In the genomic region with DNA sequence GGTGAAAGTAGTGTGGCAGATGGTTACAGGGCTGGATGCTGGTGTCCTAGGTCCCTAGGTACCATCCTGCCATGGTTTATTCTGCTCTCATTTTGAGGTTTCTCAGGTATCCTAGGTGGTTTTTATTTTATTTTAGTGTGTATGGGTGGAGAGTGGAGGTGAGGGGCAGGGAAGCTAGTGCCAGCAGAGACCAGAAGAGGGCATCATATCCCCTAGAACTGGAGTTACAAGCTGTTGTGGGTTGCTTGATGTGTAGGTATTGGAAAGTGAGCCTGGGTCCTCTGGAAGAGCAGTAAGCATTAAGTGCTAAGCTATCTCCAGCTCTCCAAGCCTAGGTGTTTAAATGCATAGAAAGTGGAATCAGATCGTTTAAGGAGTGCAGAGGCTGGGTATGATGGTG, we compare ENCODE assay signal across 22 mouse cellular contexts. TPM values are rescaled to one million over a fixed set of nuclear protein-coding genes. Genes with fewer than 3 reads are reported as not detected.
DNase-seq lines count a peak whose midpoint lies in the region; ATAC-seq and TF ChIP-seq lines count a peak whose summit lies in the region.
"Had no signal": no experiment of that assay in that cellular context is flagged by ENCODE, and none has a peak within 500 bp of the region (broad histone marks: within the 10 kb centered on the region; RNA-seq: fewer than 3 reads in every experiment).

No protein-coding gene starts in this region.

- H3K4me1 ChIP-seq in liver, embryonic 14.5 days (replicated peaks; ENCODE audit: control insufficient read depth in 2 of 2, insufficient read depth in 2 of 2, low read length in 1 of 2): peaks cover 8% of the 10 kb centered on the region in 2 experiments

- WGBS in liver, embryonic 14.5 days (ENCODE audit: insufficient replicate concordance): 26% methylated on average over 1 of the region's 1 CpGs

- H3K27ac ChIP-seq in gastrocnemius, adult 2 months: no peak overlapping the region
- no peak overlapping the region for H3K27ac ChIP-seq in liver, embryonic 14.5 days
- H3K27ac ChIP-seq: forebrain, embryonic 10.5 days; heart, embryonic 15.5 days; hindbrain, embryonic 10.5 days; limb, embryonic 13.5 days; midbrain, embryonic 12.5 days; neural tube, embryonic 12.5 days had no signal

- intact Hi-C loops in gastrocnemius, adult 2 months (cut with DNase I): no loop called here
- intact Hi-C loops in gastrocnemius, postnatal 36 days (cut with DNase I): no loop called here

- TF ChIP-seq CTCF in gastrocnemius, adult 2 months (IDR thresholded peaks at IDR 0.05): peak; percentile 23; the same call in 1 of the 2 replicates
- peak; percentile 46 for TF ChIP-seq CTCF in liver, embryonic 14.5 days (IDR thresholded peaks at IDR 0.05; ENCODE audit: low read depth)

- no peaks in the 10 kb centered on the region for H3K36me3 ChIP-seq in liver, embryonic 14.5 days (replicated peaks; ENCODE audit: control insufficient read depth, insufficient read depth, low read depth)
- H3K36me3 ChIP-seq: forebrain, embryonic 10.5 days; heart, embryonic 15.5 days; hindbrain, embryonic 10.5 days; limb, embryonic 13.5 days; midbrain, embryonic 12.5 days; neural tube, embryonic 12.5 days had no signal

- no peak overlapping the region for H3K4me2 ChIP-seq in liver, embryonic 14.5 days (ENCODE audit: low read depth)
- H3K4me2 ChIP-seq: heart, embryonic 15.5 days; limb, embryonic 13.5 days; midbrain, embryonic 12.5 days; neural tube, embryonic 12.5 days had no signal

- no peak overlapping the region for H3K9ac ChIP-seq in liver, embryonic 14.5 days (replicated peaks)
- H3K9ac ChIP-seq: heart, embryonic 15.5 days; limb, embryonic 13.5 days; midbrain, embryonic 12.5 days; neural tube, embryonic 12.5 days had no signal

- H3K4me3 ChIP-seq in gastrocnemius, adult 2 months: no peak overlapping the region
- H3K4me3 ChIP-seq in liver, embryonic 14.5 days (ENCODE audit: insufficient read depth in 1 of 2, low read depth in 2 of 2, low read length in 2 of 2): no peak overlapping the region
- H3K4me3 ChIP-seq: forebrain, embryonic 10.5 days; heart, embryonic 15.5 days; hindbrain, embryonic 10.5 days; limb, embryonic 13.5 days; midbrain, embryonic 12.5 days; neural tube, embryonic 12.5 days had no signal

- DNase-seq in gastrocnemius, adult 2 months: no peak
- no peak for DNase-seq in gastrocnemius, postnatal 36 days
- DNase-seq in liver, embryonic 14.5 days (ENCODE audit: low read depth in 3 of 3, low spot score in 3 of 3): no peak
- no peak for DNase-seq in liver
- peak; percentile 31 for DNase-seq in A20 (ENCODE audit: low read depth, low spot score)
- peak; percentile 28 for DNase-seq in induced T-regulatory cell, adult 2 months (ENCODE audit: low read depth)
- no peak for DNase-seq in adrenal gland, adult 2 months
- DNase-seq: cerebellum, adult 2 months; heart, adult 18-20 months; thymus, adult 18-20 months; thymus, postnatal 4 days had no signal

- no peak for TF ChIP-seq EP300 in liver, embryonic 14.5 days (IDR thresholded peaks at IDR 0.05; ENCODE audit: low read depth)

- H3K9me3 ChIP-seq in liver, embryonic 14.5 days (ENCODE audit: control insufficient read depth, low read length): no peaks in the 10 kb centered on the region
- H3K9me3 ChIP-seq: forebrain, embryonic 10.5 days; heart, embryonic 15.5 days; hindbrain, embryonic 10.5 days; limb, embryonic 13.5 days; midbrain, embryonic 12.5 days; neural tube, embryonic 12.5 days had no signal

- ATAC-seq in liver, embryonic 14.5 days (ENCODE audit: insufficient read depth): no peak
- no peak for ATAC-seq in activated CD4-positive, CD25-positive, alpha-beta regulatory T cell, adult 4 months
- ATAC-seq: intestine, embryonic 16.5 days had no signal

- H3K27me3 ChIP-seq in liver, embryonic 14.5 days (ENCODE audit: control insufficient read depth, insufficient read depth, low read length): no peaks in the 10 kb centered on the region; the same call in 1 of the 2 replicates
- H3K27me3 ChIP-seq: heart, embryonic 15.5 days had no signal

RNA-seq across cellular contexts. Expression of gene Slc2a4, which starts 4.3 kb away (rescaled TPM):
- total RNA-seq in gastrocnemius, adult 2 months (2021): 100 to 1,000 TPM; 494 to 503 TPM
- total RNA-seq in gastrocnemius, postnatal 36 days (2021): 100 to 1,000 TPM; 382 to 407 TPM
- polyA plus RNA-seq in liver, embryonic 14.5 days (2012; rRNA removed): 17.0 and 17.4 TPM in 2 replicates
- polyA plus RNA-seq in liver, embryonic 14.5 days (2014; fragmentation: Nextera tagmentation; extraction: Ambion mirVana): 12.6 and 14.0 TPM in 2 replicates
- 100 to 1,000 TPM in 1 of 2 experiments, 10 to 100 TPM in 1; 84.2 to 119 TPM for total RNA-seq in adrenal gland, adult 2 months (2021)
- polyA plus RNA-seq in adrenal gland, adult 2 months (2012; rRNA removed): 138 and 142 TPM in 2 replicates
- polyA plus RNA-seq in activated CD4-positive, CD25-positive, alpha-beta regulatory T cell, adult 4 months (2017; shearing (Covaris generic)): not detected

RNA-seq across cellular contexts. Expression of gene Cldn7, which starts 12.3 kb away (rescaled TPM):
- not detected for total RNA-seq in gastrocnemius, adult 2 months (2021)
- not detected for total RNA-seq in gastrocnemius, postnatal 36 days (2021)
- 2.0 and 4.0 TPM in 2 replicates for polyA plus RNA-seq in liver, embryonic 14.5 days (2012; rRNA removed)
- 2.2 TPM in 2 replicates for polyA plus RNA-seq in liver, embryonic 14.5 days (2014; fragmentation: Nextera tagmentation; extraction: Ambion mirVana)
- total RNA-seq in adrenal gland, adult 2 months (2021): under 1 TPM in 1 of 2 experiments, not detected in 1; 0.78 TPM
- polyA plus RNA-seq in adrenal gland, adult 2 months (2012; rRNA removed): 0.11 and 0.32 TPM in 2 replicates
- polyA plus RNA-seq in activated CD4-positive, CD25-positive, alpha-beta regulatory T cell, adult 4 months (2017; shearing (Covaris generic)): not detected
- total RNA-seq: gastrocnemius, adult 8-10 months; layer of hippocampus, postnatal 14 days; left cerebral cortex, postnatal 14 days had no signal

RNA-seq across cellular contexts. Expression of gene Ybx2, which starts 16.7 kb away (rescaled TPM):
- 10 to 100 TPM in 1 of 2 experiments, 1 to 10 TPM in 1; 8.0 to 16.5 TPM for total RNA-seq in gastrocnemius, adult 2 months (2021)
- 10 to 100 TPM in 1 of 2 experiments, 1 to 10 TPM in 1; 5.4 to 10.6 TPM for total RNA-seq in gastrocnemius, postnatal 36 days (2021)
- polyA plus RNA-seq in liver, embryonic 14.5 days (2012; rRNA removed): 0.57 and 0.58 TPM in 2 replicates
- 0.23 TPM in 1 of 2 replicates, not detected in the other for polyA plus RNA-seq in liver, embryonic 14.5 days (2014; fragmentation: Nextera tagmentation; extraction: Ambion mirVana)
- total RNA-seq in adrenal gland, adult 2 months (2021): 10 to 100 TPM; 12.9 to 20.0 TPM
- polyA plus RNA-seq in adrenal gland, adult 2 months (2012; rRNA removed): 21.8 and 41.4 TPM in 2 replicates
- polyA plus RNA-seq in activated CD4-positive, CD25-positive, alpha-beta regulatory T cell, adult 4 months (2017; shearing (Covaris generic)): not detected

RNA-seq across cellular contexts. Expression of gene Ctdnep1, which starts 28.7 kb away (rescaled TPM):
- 100 to 1,000 TPM; 217 to 261 TPM for total RNA-seq in gastrocnemius, adult 2 months (2021)
- 100 to 1,000 TPM; 171 to 246 TPM for total RNA-seq in gastrocnemius, postnatal 36 days (2021)
- polyA plus RNA-seq in liver, embryonic 14.5 days (2012; rRNA removed): 23.6 and 32.3 TPM in 2 replicates
- 9.7 and 10.7 TPM in 2 replicates for polyA plus RNA-seq in liver, embryonic 14.5 days (2014; fragmentation: Nextera tagmentation; extraction: Ambion mirVana)
- 100 to 1,000 TPM; 130 to 136 TPM for total RNA-seq in adrenal gland, adult 2 months (2021)
- 106 and 117 TPM in 2 replicates for polyA plus RNA-seq in adrenal gland, adult 2 months (2012; rRNA removed)
- 10 to 100 TPM; 21.4 to 24.8 TPM for polyA plus RNA-seq in activated CD4-positive, CD25-positive, alpha-beta regulatory T cell, adult 4 months (2017; shearing (Covaris generic))

RNA-seq across cellular contexts. Expression of gene Elp5, which starts 30.0 kb away (rescaled TPM):
- total RNA-seq in gastrocnemius, adult 2 months (2021): 10 to 100 TPM; 33.0 to 45.2 TPM
- 10 to 100 TPM; 29.0 to 34.6 TPM for total RNA-seq in gastrocnemius, postnatal 36 days (2021)
- polyA plus RNA-seq in liver, embryonic 14.5 days (2012; rRNA removed): 44.0 and 46.1 TPM in 2 replicates
- 70.2 and 74.0 TPM in 2 replicates for polyA plus RNA-seq in liver, embryonic 14.5 days (2014; fragmentation: Nextera tagmentation; extraction: Ambion mirVana)
- total RNA-seq in adrenal gland, adult 2 months (2021): 10 to 100 TPM; 61.9 to 91.9 TPM
- polyA plus RNA-seq in adrenal gland, adult 2 months (2012; rRNA removed): 45.0 and 45.6 TPM in 2 replicates
- polyA plus RNA-seq in activated CD4-positive, CD25-positive, alpha-beta regulatory T cell, adult 4 months (2017; shearing (Covaris generic)): 10 to 100 TPM; 62.1 to 69.7 TPM

Comparison
In these comparisons a context has a peak if more than half of its experiments do, and no peak if none do; other contexts are left out.
1. DNase-seq: peak in A20 (single experiment) and induced T-regulatory cell, adult 2 months (single experiment); none in gastrocnemius, adult 2 months (single experiment), gastrocnemius, postnatal 36 days (0 of 2), liver, embryonic 14.5 days (0 of 3), liver (single experiment) and adrenal gland, adult 2 months (single experiment).